Mouse (Mus musculus): ENCODE measurements at regions not wholly inside any gene's neighbourhood (a gene's known extent, or its start where the extent isn't known, plus 50 kb on each side); places are given as distances from the start of the nearest gene placed in this dataset.
"Not testable (repeated sequence)": the region's sequence is repeated elsewhere in the genome, so short reads cannot be mapped to it uniquely, and the experiment has no call there.

- no peak for DNase-seq
Measured at GRCm38 (mm10) chr10:111592416-111593149, 86.5 kb downstream of the Phlda1 start.

GRCm38 (mm10) chr10:111593280-111593679 is 87.2 kb downstream of the Phlda1 start:
- DNase-seq, result no peak

- no peak for DNase-seq
Measured at GRCm38 (mm10) chr10:111594171-111594570, 88.1 kb downstream of the Phlda1 start.

GRCm38 (mm10) chr10:111594651-111595050 is 88.6 kb downstream of the Phlda1 start:
- DNase-seq, result no peak

GRCm38 (mm10) chr10:111595513-111595995 is 89.5 kb downstream of the Phlda1 start:
- peak; percentile 25 for DNase-seq

- DNase-seq, result no peak
Measured at GRCm38 (mm10) chr10:111598650-111599049, 92.6 kb downstream of the Phlda1 start.

- DNase-seq, result peak; percentile 26
Measured at GRCm38 (mm10) chr10:111599297-111600250, 93.5 kb downstream of the Phlda1 start.

GRCm38 (mm10) chr10:111600251-111600620 is 94.2 kb downstream of the Phlda1 start:
- no peak for DNase-seq

GRCm38 (mm10) chr10:111600677-111601099 is 94.6 kb downstream of the Phlda1 start:
- DNase-seq, result peak; percentile 86

- DNase-seq, result no peak
Measured at GRCm38 (mm10) chr10:111603166-111603565, 97.1 kb downstream of the Phlda1 start.

- DNase-seq, result not testable (repeated sequence)
Measured at GRCm38 (mm10) chr10:111607381-111607780, 101.3 kb downstream of the Phlda1 start.

- DNase-seq, result no peak
Measured at GRCm38 (mm10) chr10:111608385-111609093, 102.5 kb downstream of the Phlda1 start.

GRCm38 (mm10) chr10:111609889-111610288 is 103.8 kb downstream of the Phlda1 start:
- no peak for DNase-seq

- DNase-seq, result no peak
Measured at GRCm38 (mm10) chr10:111619627-111620270, 113.7 kb downstream of the Phlda1 start.

- DNase-seq, result no peak
Measured at GRCm38 (mm10) chr10:111620927-111621676, 115.0 kb downstream of the Phlda1 start.

- DNase-seq, result no peak
Measured at GRCm38 (mm10) chr10:111622789-111623188, 116.7 kb downstream of the Phlda1 start.

GRCm38 (mm10) chr10:111624021-111624420 is 117.9 kb downstream of the Phlda1 start:
- DNase-seq, result no peak

GRCm38 (mm10) chr10:111624624-111625023 is 118.5 kb downstream of the Phlda1 start:
- no peak for DNase-seq

GRCm38 (mm10) chr10:111625573-111625972 is 119.5 kb downstream of the Phlda1 start:
- DNase-seq, result no peak

GRCm38 (mm10) chr10:111626009-111626408 is 119.9 kb downstream of the Phlda1 start:
- no peak for DNase-seq

- peak; percentile 17 for DNase-seq
Measured at GRCm38 (mm10) chr10:111636283-111636682, 130.2 kb downstream of the Phlda1 start.

Data from kidney, adult 18-20 months (tissue).